Comparison of ENCODE assay signal across 22 mouse cellular contexts in genomic region chr9:59476617-59477016, GRCm38 (mm10). TPM values are rescaled to one million over a fixed set of nuclear protein-coding genes. Genes with fewer than 3 reads are reported as not detected.
DNase-seq lines count a peak whose midpoint lies in the region; ATAC-seq and TF ChIP-seq lines count a peak whose summit lies in the region.
"Had no signal": no experiment of that assay in that cellular context is flagged by ENCODE, and none has a peak within 500 bp of the region (broad histone marks: within the 10 kb centered on the region; RNA-seq: fewer than 3 reads in every experiment).

No protein-coding gene starts in this region.

- peak overlapping the region; percentile 63; the same call in 1 of the 2 replicates for H3K27ac ChIP-seq in gastrocnemius, adult 2 months
- no peak overlapping the region for H3K27ac ChIP-seq in kidney, embryonic 14.5 days (ENCODE audit: low read depth, low read length)
- H3K27ac ChIP-seq: embryonic facial prominence, embryonic 10.5 days; embryonic facial prominence, embryonic 12.5 days; forebrain, embryonic 13.5 days had no signal

- peaks cover 14% of the 10 kb centered on the region; the same call in 1 of the 2 replicates for H3K36me3 ChIP-seq in kidney, embryonic 14.5 days (ENCODE audit: control insufficient read depth, insufficient read depth, low read length)

- H3K4me3 ChIP-seq in gastrocnemius, adult 2 months: no peak overlapping the region
- no peak overlapping the region for H3K4me3 ChIP-seq in kidney, embryonic 14.5 days (ENCODE audit: low read length)
- H3K4me3 ChIP-seq: embryonic facial prominence, embryonic 10.5 days; embryonic facial prominence, embryonic 12.5 days; forebrain, embryonic 13.5 days had no signal

- H3K4me1 ChIP-seq in kidney, embryonic 14.5 days (ENCODE audit: control insufficient read depth, insufficient read depth, low read length): no peaks in the 10 kb centered on the region

- H3K4me2 ChIP-seq in kidney, embryonic 14.5 days (replicated peaks; ENCODE audit: low read depth, low read length): no peak overlapping the region
- H3K4me2 ChIP-seq: embryonic facial prominence, embryonic 12.5 days; forebrain, embryonic 13.5 days had no signal

- DNase-seq in gastrocnemius, adult 2 months: no peak
- no peak for DNase-seq in gastrocnemius, adult 8-10 months (ENCODE audit: low spot score in 2 of 2)
- DNase-seq in lung, postnatal 14 days: no peak
- DNase-seq in retina, embryonic 14.5 days (ENCODE audit: low spot score): no peak
- DNase-seq: adrenal gland, adult 8-10 months; adrenal gland, postnatal 14 days; adrenal gland, postnatal 36 days; cerebellum, adult 11-12 months; cerebellum, adult 2 months; cerebellum, adult 9-10 months; cerebellum, postnatal 10 days; cerebellum, postnatal 25 days had no signal

- intact Hi-C loops in gastrocnemius, adult 2 months (cut with DNase I): no loop called here

- H3K27me3 ChIP-seq in kidney, embryonic 14.5 days (ENCODE audit: control insufficient read depth, insufficient read depth, low read length): no peaks in the 10 kb centered on the region
- H3K27me3 ChIP-seq: embryonic facial prominence, embryonic 12.5 days; forebrain, embryonic 13.5 days; Patski had no signal

- peak; percentile 84 for ATAC-seq in granulocyte monocyte progenitor cell, adult 5-6 weeks (replicated peaks; ENCODE audit: poor library complexity, severe bottlenecking)
- ATAC-seq in megakaryocyte progenitor cell, adult 5-6 weeks (replicated peaks; ENCODE audit: poor library complexity): peak; percentile 44
- ATAC-seq in kidney, embryonic 14.5 days (ENCODE audit: low FRiP score, low TSS enrichment): no peak
- ATAC-seq: activated CD4-positive, CD25-positive, alpha-beta regulatory T cell, adult 4 months; forebrain, embryonic 13.5 days; forebrain, embryonic 16.5 days; Patski had no signal

- no peak overlapping the region for H3K9ac ChIP-seq in kidney, embryonic 14.5 days (ENCODE audit: low read depth, low read length)
- H3K9ac ChIP-seq: embryonic facial prominence, embryonic 12.5 days; forebrain, embryonic 13.5 days had no signal

- TF ChIP-seq CTCF in gastrocnemius, adult 2 months (IDR thresholded peaks at IDR 0.05): no peak

- no peaks in the 10 kb centered on the region for H3K9me3 ChIP-seq in kidney, embryonic 14.5 days (ENCODE audit: control insufficient read depth, low read length)
- H3K9me3 ChIP-seq: embryonic facial prominence, embryonic 10.5 days; embryonic facial prominence, embryonic 12.5 days; forebrain, embryonic 13.5 days; G1E had no signal

- WGBS in kidney, embryonic 14.5 days: 85% methylated on average over 2 of the region's 2 CpGs

RNA-seq across cellular contexts. Expression of gene Arih1, which starts 9.8 kb away (rescaled TPM):
- total RNA-seq in gastrocnemius, adult 2 months (2021): 100 to 1,000 TPM; 101 to 117 TPM
- 100 to 1,000 TPM; 101 to 124 (median 111) TPM for total RNA-seq in gastrocnemius, adult 8-10 months (2022)
- total RNA-seq in granulocyte monocyte progenitor cell, adult 5-6 weeks (2014; fragmentation: Nextera tagmentation): 70.9 and 79.7 TPM in 2 replicates
- total RNA-seq in granulocyte monocyte progenitor cell, adult 5-6 weeks (2017): 59.9 and 89.5 TPM in 2 replicates
- total RNA-seq in megakaryocyte progenitor cell, adult 5-6 weeks (2015): 91.4 and 102 TPM in 2 replicates
- 87.9 and 105 TPM in 2 replicates for total RNA-seq in megakaryocyte progenitor cell, adult 5-6 weeks (2017)
- polyA plus RNA-seq in kidney, embryonic 14.5 days (2014; fragmentation: Nextera tagmentation; extraction: Ambion mirVana): 18.3 and 24.5 TPM in 2 replicates
